Mouse (Mus musculus) MEL (cell line): ENCODE measurements around the gene Pygo2. TPM values are rescaled to one million over a fixed set of nuclear protein-coding genes. Genes with fewer than 3 reads are reported as not detected.

Experiments used
- DNase-seq: peaks from one replicate; pipeline ENCODE4 v3.0.0; 2011; ENCODE audit warnings: low read depth, low spot score
- H3K27ac ChIP-seq: 2 replicates; pipeline ENCODE4 v1.5.1; 2012; ENCODE audit warnings: low read depth, mild to moderate bottlenecking, control low read depth, low read length, moderate library complexity; ENCODE audit not compliant: control insufficient read depth
- H3K27me3 ChIP-seq, 2 experiments: fragments of 150-350 bp in 1 of 2; sonication (generic) in 1 of 2; 2 replicates each; pipeline ENCODE4 v1.6.1; 2012; ENCODE audit warnings: low read length in 2 of 2, mild to moderate bottlenecking in 2 of 2, improper control_type of control experiment in 1 of 2, moderate library complexity in 1 of 2; ENCODE audit not compliant: insufficient read depth in 2 of 2, control insufficient read depth in 1 of 2
- H3K36me3 ChIP-seq, 2 experiments: 2 replicates each; pipeline ENCODE4 v1.6.1; 2012 to 2014; ENCODE audit warnings: low read length in 2 of 2, improper control_type of control experiment in 1 of 2, inconsistent platforms in 1 of 2, mild to moderate bottlenecking in 1 of 2; ENCODE audit not compliant: insufficient read depth in 2 of 2, control insufficient read depth in 1 of 2
- H3K4me1 ChIP-seq, 2 experiments: fragments of 150-350 bp in 1 of 2; sonication (generic) in 1 of 2; 2 replicates each; pipeline ENCODE4 v1.6.1; 2012; ENCODE audit warnings: low read length in 2 of 2, improper control_type of control experiment in 1 of 2, mild to moderate bottlenecking in 1 of 2; ENCODE audit not compliant: insufficient read depth in 2 of 2, control insufficient read depth in 1 of 2
- H3K4me3 ChIP-seq, 2 experiments: fragments of 150-350 bp in 1 of 2; sonication (generic) in 1 of 2; 2 replicates each; pipeline ENCODE4 v1.5.1; 2012; ENCODE audit warnings: low read depth in 2 of 2, low read length in 2 of 2, mild to moderate bottlenecking in 2 of 2, moderate library complexity in 2 of 2, control low read depth in 1 of 2, improper control_type of control experiment in 1 of 2; ENCODE audit not compliant: control insufficient read depth in 1 of 2, insufficient read depth in 1 of 2
- H3K79me2 ChIP-seq: 2 replicates; pipeline ENCODE4 v1.6.1; 2012; ENCODE audit warnings: mild to moderate bottlenecking, low read length, moderate library complexity; ENCODE audit not compliant: control insufficient read depth, poor library complexity, insufficient read depth
- H3K9ac ChIP-seq: 2 replicates; pipeline ENCODE4 v1.6.1; 2012; ENCODE audit warnings: low read depth, mild to moderate bottlenecking, control low read depth, low read length, moderate library complexity; ENCODE audit not compliant: control insufficient read depth, poor library complexity, severe bottlenecking
- H3K9me3 ChIP-seq: fragments of 150-350 bp; sonication (generic); replicated peaks from 2 replicates; pipeline ENCODE4 v1.6.1; 2012; ENCODE audit warnings: mild to moderate bottlenecking, low read length, improper control_type of control experiment, moderate library complexity; ENCODE audit not compliant: insufficient read depth
- CHD1 ChIP-seq: IDR thresholded peaks from 2 replicates; pipeline ENCODE4 v1.6.1; 2012; ENCODE audit warnings: low read depth, mild to moderate bottlenecking, inconsistent platforms, low read length, improper control_type of control experiment
- CTCF ChIP-seq, 3 experiments: IDR thresholded peaks in 2 of 3; conservative IDR thresholded peaks in 1 of 3; 2 replicates each; pipeline ENCODE4 v1.5.1; 2011 to 2012; ENCODE audit warnings: low read length in 3 of 3, low read depth in 2 of 3, mild to moderate bottlenecking in 2 of 3, improper control_type of control experiment in 1 of 3, inconsistent platforms in 1 of 3, mixed read lengths in 1 of 3, moderate library complexity in 1 of 3; ENCODE audit not compliant: control insufficient read depth in 1 of 3, insufficient read depth in 1 of 3, poor library complexity in 1 of 3, severe bottlenecking in 1 of 3
- ELF1 ChIP-seq: IDR thresholded peaks from 2 replicates; pipeline ENCODE4 v1.6.1; 2014; ENCODE audit warnings: low read depth, mild to moderate bottlenecking, inconsistent platforms, low read length, improper control_type of control experiment, moderate library complexity
- ETS1 ChIP-seq: IDR thresholded peaks from 2 replicates; pipeline ENCODE4 v1.6.1; 2012; ENCODE audit warnings: low read depth, mild to moderate bottlenecking, inconsistent platforms, low read length, improper control_type of control experiment, moderate library complexity
- GATA1 ChIP-seq: IDR thresholded peaks from 2 replicates; pipeline ENCODE4 v1.6.1; 2011; ENCODE audit warnings: low read depth, low read length, improper control_type of control experiment
- HCFC1 ChIP-seq: IDR thresholded peaks from 2 replicates; pipeline ENCODE4 v1.6.1; 2012; ENCODE audit warnings: low read depth, mild to moderate bottlenecking, inconsistent platforms, low read length, improper control_type of control experiment, moderate library complexity
- JUND ChIP-seq: IDR thresholded peaks from 2 replicates; pipeline ENCODE4 v1.6.1; 2011; ENCODE audit warnings: low read depth, mild to moderate bottlenecking, improper control_type of control experiment, low read length
- MAFK ChIP-seq: IDR thresholded peaks from 2 replicates; pipeline ENCODE4 v1.6.1; 2011; ENCODE audit warnings: low read depth, mild to moderate bottlenecking, low read length, improper control_type of control experiment, borderline replicate concordance
- MAX ChIP-seq: IDR thresholded peaks from 2 replicates; pipeline ENCODE4 v1.6.1; 2011; ENCODE audit warnings: low read length, improper control_type of control experiment
- MAZ ChIP-seq: IDR thresholded peaks from 2 replicates; pipeline ENCODE4 v1.6.1; 2012; ENCODE audit warnings: low read depth, mild to moderate bottlenecking, inconsistent platforms, low read length, improper control_type of control experiment
- MEF2A ChIP-seq: IDR thresholded peaks from 2 replicates; pipeline ENCODE4 v1.6.1; 2014; ENCODE audit warnings: low read depth, mild to moderate bottlenecking, inconsistent platforms, low read length, improper control_type of control experiment; ENCODE audit not compliant: poor library complexity, insufficient replicate concordance, severe bottlenecking; ENCODE audit errors: extremely low read depth
- MXI1 ChIP-seq: IDR thresholded peaks from 2 replicates; pipeline ENCODE4 v1.6.1; 2011; ENCODE audit warnings: mild to moderate bottlenecking, low read depth, low read length, improper control_type of control experiment
- MYB ChIP-seq: IDR thresholded peaks from 2 replicates; pipeline ENCODE4 v1.6.1; 2011; ENCODE audit warnings: mild to moderate bottlenecking, low read depth, low read length, improper control_type of control experiment
- POLR2A ChIP-seq, 2 experiments: IDR thresholded peaks; 2 replicates each; pipeline ENCODE4 v1.6.1; 2011 to 2012; ENCODE audit warnings: low read length in 2 of 2, mild to moderate bottlenecking in 2 of 2, control low read depth in 1 of 2, improper control_type of control experiment in 1 of 2, low read depth in 1 of 2, moderate library complexity in 1 of 2; ENCODE audit not compliant: control insufficient read depth in 1 of 2, insufficient read depth in 1 of 2, poor library complexity in 1 of 2
- POLR2AphosphoS2 ChIP-seq: IDR thresholded peaks from 2 replicates; pipeline ENCODE4 v1.6.1; 2011; ENCODE audit warnings: low read length, improper control_type of control experiment
- RCOR1 ChIP-seq: IDR thresholded peaks from 2 replicates; pipeline ENCODE4 v1.6.1; 2012; ENCODE audit warnings: low read depth, mild to moderate bottlenecking, inconsistent platforms, low read length, improper control_type of control experiment
- TBP ChIP-seq: IDR thresholded peaks from 2 replicates; pipeline ENCODE4 v1.8.0; 2011; ENCODE audit warnings: low read depth, low read length, improper control_type of control experiment
- UBTF ChIP-seq: IDR thresholded peaks from 2 replicates; pipeline ENCODE4 v1.6.1; 2012; ENCODE audit warnings: low read depth, mild to moderate bottlenecking, inconsistent platforms, low read length, improper control_type of control experiment, moderate library complexity, borderline replicate concordance; ENCODE audit not compliant: insufficient read depth
- ZNF384 ChIP-seq: IDR thresholded peaks from 2 replicates; pipeline ENCODE4 v1.6.1; 2012; ENCODE audit warnings: low read depth, mild to moderate bottlenecking, inconsistent platforms, low read length, improper control_type of control experiment
- polyA plus RNA-seq, 2 experiments: library from polyadenylated mRNA; stranded (reverse) in 1 of 2; unstranded in 1 of 2; fragments of >175 nt in 1 of 2; fragments of >200 nt in 1 of 2; gene quantifications; 2 replicates each; pipeline versions ENCODE4 v1.2.1 to v1.2.4; 2012; ENCODE audit warnings: low replicate concordance in 2 of 2, low read depth in 1 of 2; ENCODE audit not compliant: insufficient read length in 2 of 2, insufficient read depth in 1 of 2, missing spikeins in 1 of 2
- total RNA-seq: library from RNA; depleted of rRNA; stranded (reverse); fragments of 300-350 nt; gene quantifications from 2 replicates; pipeline ENCODE4 v1.2.3, GENCODE M21; 2012

Pygo2 gene
- total and polyA plus RNA-seq, 3 experiments = 50.3 to 61.1 TPM; not detected in 1

GRCm38 (mm10) chr3:89411490-89412393 lies 18.3 kb upstream of the Pygo2 start, which contains the start of gene Flad1 (continued):
- TF ChIP-seq ELF1 (peak; percentile 98), POLR2A (IDR thresholded peaks at IDR 0.05; ENCODE audit: control insufficient read depth in 1 of 2, insufficient read depth in 1 of 2, low read depth in 1 of 2, low read length in 2 of 2, poor library complexity in 1 of 2) (peak; percentile 35 to 86; a peak in 3 of 4 replicates), HCFC1 (peak; percentile 93), CTCF (IDR thresholded peaks at IDR 0.05 in 2 of 3, conservative IDR thresholded peaks at IDR 0.05 in 1 of 3; ENCODE audit: control insufficient read depth in 1 of 3, insufficient read depth in 1 of 3, low read depth in 2 of 3, low read length in 3 of 3, poor library complexity in 1 of 3, severe bottlenecking in 1 of 3) (no peak), MAZ (no peak), CHD1 (no peak), POLR2AphosphoS2 (peak; percentile 89; the same call in 1 of the 2 replicates), JUND (0 out of 2 replicates have a peak, but pooled peaks have one; percentile 35), MXI1 (peak; percentile 85), TBP (peak; percentile 84), ETS1 (peak; percentile 47), MAX (peak; percentile 64; the same call in 1 of the 2 replicates), UBTF (no peak)

DNA sequence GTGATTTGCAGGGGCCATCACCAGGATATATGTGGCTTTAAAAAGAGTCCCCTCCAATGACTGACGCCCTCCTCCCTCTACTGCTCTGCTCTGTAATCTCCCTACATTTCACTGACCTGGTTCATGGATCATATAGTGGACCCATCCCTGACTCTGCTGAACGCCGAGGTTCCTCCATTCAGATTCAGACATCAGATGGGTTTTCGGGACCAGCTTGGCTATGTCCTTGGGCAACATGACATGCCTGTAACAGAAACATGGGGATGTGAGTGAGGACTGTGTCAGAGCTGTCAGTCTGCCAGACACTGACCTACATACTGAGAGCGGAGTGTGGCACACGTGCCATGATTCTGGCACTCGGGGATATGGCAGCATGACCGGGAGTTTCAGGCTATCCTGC lies 13.9 kb upstream of the Pygo2 start:
- Histone ChIP-seq H3K36me3 (peaks cover 7 to 30% of the 10 kb centered on the region in 2 experiments), H3K27ac (no peak overlapping the region), H3K9me3 (no peaks in the 10 kb centered on the region), H3K4me1 (peaks cover 12 to 26% of the 10 kb centered on the region in 2 experiments), H3K4me3 (no peak overlapping the region), H3K27me3 (no peaks in the 10 kb centered on the region), H3K9ac (no peak overlapping the region), H3K79me2 (peaks cover 49% of the 10 kb centered on the region)
- no peak for DNase-seq
- TF ChIP-seq ETS1 (no peak), TBP (no peak)

DNA sequence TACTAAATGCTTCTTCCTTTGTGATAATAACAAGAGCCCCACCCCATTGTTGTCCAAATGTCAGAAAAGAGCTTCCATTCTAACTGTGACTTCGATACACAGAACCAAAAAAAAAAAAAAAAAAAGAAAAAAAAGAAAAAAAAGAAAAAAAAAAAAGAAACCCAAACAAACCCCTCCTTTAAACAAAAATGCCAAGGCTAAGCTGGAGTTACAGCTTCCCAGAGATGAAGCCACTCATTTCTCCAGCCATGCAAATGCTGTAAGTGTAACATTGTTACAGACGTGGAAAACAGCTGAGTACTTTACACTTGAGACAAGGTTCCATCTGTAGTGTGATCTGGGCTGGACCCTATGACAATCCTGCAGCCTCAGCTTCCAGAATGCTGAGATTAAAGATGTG lies 12.9 kb upstream of the Pygo2 start:
- peaks cover 14 to 35% of the 10 kb centered on the region in 2 experiments for H3K4me1 ChIP-seq
- TF ChIP-seq MEF2A (no peak), GATA1 (0 out of 2 replicates have a peak, but pooled peaks have one; percentile 43), RCOR1 (peak; percentile 56; the same call in 1 of the 2 replicates), CHD1 (0 out of 2 replicates have a peak, but pooled peaks have one; percentile 42), MYB (peak; percentile 22; the same call in 1 of the 2 replicates), MAFK (no peak), ZNF384 (peak; percentile 54; the same call in 1 of the 2 replicates)
- H3K36me3 ChIP-seq = peaks cover 7 to 37% of the 10 kb centered on the region in 2 experiments
- peak overlapping the region; percentile 87 for H3K27ac ChIP-seq
- no peaks in the 10 kb centered on the region for H3K9me3 ChIP-seq
- H3K27me3 ChIP-seq = no peaks in the 10 kb centered on the region
- DNase-seq = no peak
- H3K9ac ChIP-seq = peak overlapping the region; percentile 81
- H3K79me2 ChIP-seq = peaks cover 48% of the 10 kb centered on the region
- peak overlapping the region; percentile 75 to 92 for H3K4me3 ChIP-seq
